Mouse (Mus musculus): ENCODE measurements at regions not wholly inside any gene's neighbourhood (a gene's known extent, or its start where the extent isn't known, plus 50 kb on each side); places are given as distances from the start of the nearest gene placed in this dataset.

DNA sequence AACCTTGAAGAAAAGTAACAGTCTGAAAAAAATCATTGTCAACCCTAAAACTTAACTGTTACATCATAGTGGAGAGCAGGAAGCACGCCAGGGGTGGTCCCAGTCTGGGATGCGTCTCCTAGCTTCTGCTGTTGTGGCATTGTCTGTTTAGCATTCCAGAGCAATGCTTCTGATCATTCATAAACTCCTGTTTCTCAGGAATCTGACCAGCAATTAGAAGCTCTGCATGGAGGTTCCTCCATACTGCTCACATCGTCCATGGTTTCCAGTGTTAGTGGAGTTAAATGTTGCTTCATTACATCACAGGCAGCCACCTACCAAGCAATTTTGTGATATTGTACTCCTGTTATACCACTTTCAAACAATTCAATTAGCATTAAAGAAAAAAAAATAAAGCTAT is 502.4 kb upstream of the Mms22l start:
- no peak for DNase-seq (ENCODE audit: extremely low spot score in 1 of 2, low spot score in 1 of 2)

DNA sequence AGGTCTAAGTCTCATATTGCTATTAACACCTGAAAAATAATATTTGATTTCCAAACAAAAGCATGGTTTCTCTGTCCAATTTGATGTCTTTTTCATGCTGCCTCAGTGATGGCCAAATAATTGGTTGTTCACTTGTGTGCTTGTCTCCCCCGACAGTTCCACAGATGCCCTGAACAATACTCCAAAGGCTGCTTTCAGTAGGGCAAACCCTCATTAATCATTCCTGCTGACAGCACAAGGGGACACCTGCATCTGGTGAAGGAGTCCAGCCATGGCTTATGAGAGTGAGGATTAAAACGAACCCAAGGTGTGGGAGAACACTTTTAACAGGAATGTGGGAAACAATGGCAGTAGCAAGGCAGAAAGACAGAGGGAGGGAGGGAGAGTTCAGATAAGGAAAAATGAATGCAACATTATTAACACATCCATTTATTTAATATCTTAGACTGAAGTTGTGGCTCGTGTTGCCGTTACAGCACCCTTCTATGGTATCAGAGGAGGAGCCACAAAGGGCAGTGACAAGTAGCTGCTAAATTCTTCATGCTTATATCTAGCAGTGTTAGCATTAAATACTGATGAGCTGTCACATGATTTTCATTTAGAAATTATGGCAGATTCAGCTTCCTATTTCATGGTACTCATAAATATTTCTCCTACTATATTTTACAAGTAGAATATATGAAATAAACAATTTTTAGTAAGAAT is 501.8 kb upstream of the Mms22l start:
- DNase-seq (ENCODE audit: extremely low spot score in 1 of 2, low spot score in 1 of 2) = no peak

DNA sequence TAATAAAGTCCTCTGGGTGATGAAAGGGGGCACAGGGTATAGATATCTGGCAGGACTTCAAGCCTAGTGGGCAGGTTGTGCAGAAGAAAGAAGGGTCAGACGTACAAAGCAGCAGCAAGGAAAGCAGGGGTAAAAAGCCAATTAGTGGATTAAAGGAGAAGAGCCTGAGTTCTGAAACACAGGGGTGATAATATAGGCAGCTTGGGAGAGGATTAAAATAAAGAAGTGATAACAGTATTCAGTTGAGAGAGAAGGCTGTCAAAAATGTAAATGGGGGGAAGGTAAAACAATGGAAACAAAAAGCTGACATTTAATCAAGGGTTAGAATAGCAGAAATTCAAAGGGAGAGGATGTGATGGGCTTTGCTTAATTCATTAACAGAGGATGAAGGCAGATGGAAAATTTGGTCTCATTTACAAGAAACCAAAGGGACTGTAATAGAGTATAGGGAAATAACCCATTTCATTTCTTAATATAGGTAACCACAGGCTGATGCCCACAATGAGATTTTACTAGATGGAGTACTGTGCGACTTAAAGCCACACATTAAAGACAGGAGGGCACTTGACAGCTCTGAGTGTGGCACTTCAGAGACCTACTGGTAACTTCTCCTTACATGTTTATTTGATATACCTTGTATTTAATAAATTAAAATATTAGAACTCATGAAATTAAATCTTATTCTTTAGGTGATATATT is 489.8 kb upstream of the Mms22l start:
- DNase-seq (ENCODE audit: extremely low spot score in 1 of 2, low spot score in 1 of 2) = no peak

DNA sequence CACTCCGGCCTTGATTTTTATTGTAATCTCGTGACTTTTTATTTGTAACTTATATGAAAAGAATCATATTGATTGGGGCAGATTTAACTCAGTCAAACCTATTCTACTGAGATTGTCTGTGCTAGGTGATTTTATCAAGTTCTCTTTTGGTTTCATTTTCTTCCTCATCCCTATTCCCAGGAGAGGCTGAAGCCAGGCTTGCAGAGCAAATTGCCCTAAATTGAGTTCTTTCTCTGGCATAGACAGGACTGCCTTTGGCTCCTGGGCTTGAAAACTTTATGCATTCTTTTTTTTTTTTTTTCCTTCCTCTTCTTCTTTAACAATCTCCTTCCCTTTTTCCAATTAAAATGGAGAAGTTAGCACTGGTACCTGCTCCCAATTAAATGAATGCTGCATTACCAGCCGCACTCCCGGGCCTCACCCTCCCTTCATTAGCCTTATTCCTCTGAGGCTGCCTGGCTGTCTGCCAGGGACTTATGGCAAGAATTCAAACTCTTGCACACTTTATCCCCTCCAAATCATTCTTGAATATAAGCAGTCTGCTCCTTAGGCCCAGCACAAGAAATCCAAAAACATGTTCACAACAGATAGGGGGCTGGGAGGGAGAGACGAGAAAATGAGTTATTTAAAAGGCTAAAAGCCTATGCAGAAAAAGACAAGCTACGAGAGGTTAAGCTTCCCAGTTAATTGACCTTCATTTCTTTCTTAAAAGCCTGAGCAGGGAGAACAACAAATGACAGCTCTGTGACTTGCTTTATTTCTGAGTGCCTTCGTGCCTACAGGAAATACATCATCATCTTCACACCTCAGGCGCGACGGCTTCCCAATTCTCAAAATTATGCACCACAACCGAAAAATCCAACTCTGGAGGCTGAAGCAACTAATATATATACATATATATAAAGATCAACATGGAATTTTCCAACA is 476.8 kb upstream of the Mms22l start:
- peak; percentile 17 to 48 for DNase-seq (ENCODE audit: extremely low spot score in 1 of 2, low spot score in 1 of 2)

Small RNAs in the stretch of these regions (microRNA-seq; reads per million reads assigned to microRNA genes)
- 0 reads per million in 2 experiments for gene Gm25978
